Mouse (Mus musculus): ENCODE data around the gene Kcnd3. TPM values are rescaled to one million over a fixed set of nuclear protein-coding genes. Genes with fewer than 3 reads are reported as not detected.

Gene Kcnd3
- polyA plus RNA-seq, 1 experiment from 2014 or later, result 1.1 TPM

GRCm38 (mm10) chr3:105478876-105479275 lies 26.7 kb downstream of the Kcnd3 start:
- WGBS, result 84% methylated on average over 4 of the region's 4 CpGs
- H3K9me3 ChIP-seq (ENCODE audit: control insufficient read depth), result no peaks in the 10 kb centered on the region
- no peaks in the 10 kb centered on the region for H3K27me3 ChIP-seq (replicated peaks; ENCODE audit: control insufficient read depth, insufficient read depth, low read length)
- H3K4me3 ChIP-seq (ENCODE audit: low read depth, low read length), result no peak overlapping the region
- TF ChIP-seq CTCF (IDR thresholded peaks at IDR 0.05; ENCODE audit: low read depth), result no peak
- H3K27ac ChIP-seq (ENCODE audit: low read depth, low read length), result no peak overlapping the region
- ATAC-seq, result no peak
- H3K36me3 ChIP-seq (ENCODE audit: control insufficient read depth, insufficient read depth), result no peaks in the 10 kb centered on the region
- H3K4me2 ChIP-seq (replicated peaks; ENCODE audit: low read depth), result no peak overlapping the region
- no peaks in the 10 kb centered on the region for H3K4me1 ChIP-seq (replicated peaks; ENCODE audit: control insufficient read depth, insufficient read depth, low read length)
- H3K9ac ChIP-seq (ENCODE audit: low read depth, low read length), result no peak overlapping the region

GRCm38 (mm10) chr3:105481419-105481818 lies 29.3 kb downstream of the Kcnd3 start:
- no peaks in the 10 kb centered on the region for H3K9me3 ChIP-seq (ENCODE audit: control insufficient read depth)
- no peak overlapping the region for H3K9ac ChIP-seq (ENCODE audit: low read depth, low read length)
- no peak for TF ChIP-seq CTCF (IDR thresholded peaks at IDR 0.05; ENCODE audit: low read depth)
- no peak for ATAC-seq
- H3K36me3 ChIP-seq (ENCODE audit: control insufficient read depth, insufficient read depth), result no peaks in the 10 kb centered on the region
- no peak overlapping the region for H3K4me2 ChIP-seq (replicated peaks; ENCODE audit: low read depth)
- WGBS, result 74% methylated on average over 8 of the region's 8 CpGs
- H3K4me1 ChIP-seq (replicated peaks; ENCODE audit: control insufficient read depth, insufficient read depth, low read length), result no peaks in the 10 kb centered on the region
- H3K27ac ChIP-seq (ENCODE audit: low read depth, low read length), result no peak overlapping the region
- H3K27me3 ChIP-seq (replicated peaks; ENCODE audit: control insufficient read depth, insufficient read depth, low read length), result no peaks in the 10 kb centered on the region
- H3K4me3 ChIP-seq (ENCODE audit: low read depth, low read length), result no peak overlapping the region

GRCm38 (mm10) chr3:105483651-105484052 lies 31.5 kb downstream of the Kcnd3 start:
- Histone ChIP-seq H3K36me3 (ENCODE audit: control insufficient read depth, insufficient read depth) (no peaks in the 10 kb centered on the region), H3K27ac (ENCODE audit: low read depth, low read length) (no peak overlapping the region), H3K4me3 (ENCODE audit: low read depth, low read length) (no peak overlapping the region), H3K27me3 (replicated peaks; ENCODE audit: control insufficient read depth, insufficient read depth, low read length) (no peaks in the 10 kb centered on the region), H3K9ac (ENCODE audit: low read depth, low read length) (no peak overlapping the region), H3K9me3 (ENCODE audit: control insufficient read depth) (no peaks in the 10 kb centered on the region), H3K4me1 (replicated peaks; ENCODE audit: control insufficient read depth, insufficient read depth, low read length) (no peaks in the 10 kb centered on the region), H3K4me2 (replicated peaks; ENCODE audit: low read depth) (no peak overlapping the region)
- TF ChIP-seq CTCF (IDR thresholded peaks at IDR 0.05; ENCODE audit: low read depth), result no peak
- no peak for ATAC-seq
- 61% methylated on average over 13 of the region's 13 CpGs for WGBS

- Histone ChIP-seq H3K4me2 (replicated peaks; ENCODE audit: low read depth) (no peak overlapping the region), H3K4me1 (replicated peaks; ENCODE audit: control insufficient read depth, insufficient read depth, low read length) (no peaks in the 10 kb centered on the region), H3K27me3 (replicated peaks; ENCODE audit: control insufficient read depth, insufficient read depth, low read length) (no peaks in the 10 kb centered on the region), H3K36me3 (ENCODE audit: control insufficient read depth, insufficient read depth) (no peaks in the 10 kb centered on the region), H3K4me3 (ENCODE audit: low read depth, low read length) (no peak overlapping the region), H3K9ac (ENCODE audit: low read depth, low read length) (no peak overlapping the region), H3K9me3 (ENCODE audit: control insufficient read depth) (no peaks in the 10 kb centered on the region), H3K27ac (ENCODE audit: low read depth, low read length) (no peak overlapping the region)
- TF ChIP-seq CTCF (IDR thresholded peaks at IDR 0.05; ENCODE audit: low read depth), result no peak
- WGBS, result 30% methylated on average over 8 of the region's 8 CpGs
- no peak for ATAC-seq
Observed at GRCm38 (mm10) chr3:105487171-105487570, 35.0 kb downstream of the Kcnd3 start.

- no peak overlapping the region for H3K4me2 ChIP-seq (replicated peaks; ENCODE audit: low read depth)
- no peak overlapping the region for H3K4me3 ChIP-seq (ENCODE audit: low read depth, low read length)
- no peaks in the 10 kb centered on the region for H3K4me1 ChIP-seq (replicated peaks; ENCODE audit: control insufficient read depth, insufficient read depth, low read length)
- no peak for ATAC-seq
- H3K27ac ChIP-seq (ENCODE audit: low read depth, low read length), result no peak overlapping the region
- H3K9ac ChIP-seq (ENCODE audit: low read depth, low read length), result no peak overlapping the region
- H3K27me3 ChIP-seq (replicated peaks; ENCODE audit: control insufficient read depth, insufficient read depth, low read length), result no peaks in the 10 kb centered on the region
- no peaks in the 10 kb centered on the region for H3K36me3 ChIP-seq (ENCODE audit: control insufficient read depth, insufficient read depth)
- no peak for TF ChIP-seq CTCF (IDR thresholded peaks at IDR 0.05; ENCODE audit: low read depth)
- 19% methylated on average over 4 of the region's 4 CpGs for WGBS
- no peaks in the 10 kb centered on the region for H3K9me3 ChIP-seq (ENCODE audit: control insufficient read depth)
Observed at GRCm38 (mm10) chr3:105489607-105490006, 37.5 kb downstream of the Kcnd3 start.

GRCm38 (mm10) chr3:105494886-105495285 lies 42.8 kb downstream of the Kcnd3 start:
- Histone ChIP-seq H3K9ac (ENCODE audit: low read depth, low read length) (no peak overlapping the region), H3K36me3 (ENCODE audit: control insufficient read depth, insufficient read depth) (no peaks in the 10 kb centered on the region), H3K4me1 (replicated peaks; ENCODE audit: control insufficient read depth, insufficient read depth, low read length) (no peaks in the 10 kb centered on the region), H3K4me3 (ENCODE audit: low read depth, low read length) (no peak overlapping the region), H3K9me3 (ENCODE audit: control insufficient read depth) (no peaks in the 10 kb centered on the region), H3K27me3 (replicated peaks; ENCODE audit: control insufficient read depth, insufficient read depth, low read length) (no peaks in the 10 kb centered on the region), H3K27ac (ENCODE audit: low read depth, low read length) (no peak overlapping the region), H3K4me2 (replicated peaks; ENCODE audit: low read depth) (no peak overlapping the region)
- no peak for ATAC-seq
- 30% methylated on average over 9 of the region's 9 CpGs for WGBS
- TF ChIP-seq CTCF (IDR thresholded peaks at IDR 0.05; ENCODE audit: low read depth), result no peak

GRCm38 (mm10) chr3:105496216-105496615 lies 44.1 kb downstream of the Kcnd3 start:
- Histone ChIP-seq H3K9ac (ENCODE audit: low read depth, low read length) (no peak overlapping the region), H3K4me3 (ENCODE audit: low read depth, low read length) (no peak overlapping the region), H3K4me1 (replicated peaks; ENCODE audit: control insufficient read depth, insufficient read depth, low read length) (no peaks in the 10 kb centered on the region), H3K27ac (ENCODE audit: low read depth, low read length) (no peak overlapping the region), H3K27me3 (replicated peaks; ENCODE audit: control insufficient read depth, insufficient read depth, low read length) (no peaks in the 10 kb centered on the region), H3K9me3 (ENCODE audit: control insufficient read depth) (no peaks in the 10 kb centered on the region), H3K4me2 (replicated peaks; ENCODE audit: low read depth) (no peak overlapping the region), H3K36me3 (ENCODE audit: control insufficient read depth, insufficient read depth) (no peaks in the 10 kb centered on the region)
- TF ChIP-seq CTCF (IDR thresholded peaks at IDR 0.05; ENCODE audit: low read depth), result no peak
- ATAC-seq, result no peak
- 84% methylated on average over 7 of the region's 7 CpGs for WGBS

Measured in intestine, postnatal 0 days (tissue).